Mouse (Mus musculus) liver, adult 2 months (tissue): Measurements from ENCODE around the gene Ranbp9.

Source experiments
- CTCF ChIP-seq: fragments of 200-500 bp; IDR thresholded peaks from 2 replicates; pipeline ENCODE4 v1.5.1; 2011; ENCODE audit warnings: low read depth, low read length, control low read depth
- POLR2A ChIP-seq: fragments of 200-500 bp; IDR thresholded peaks from 2 replicates; pipeline ENCODE4 v1.6.1; 2011; ENCODE audit warnings: low read length, control low read depth; ENCODE audit not compliant: insufficient read depth; ENCODE audit errors: extremely low read depth

DNA sequence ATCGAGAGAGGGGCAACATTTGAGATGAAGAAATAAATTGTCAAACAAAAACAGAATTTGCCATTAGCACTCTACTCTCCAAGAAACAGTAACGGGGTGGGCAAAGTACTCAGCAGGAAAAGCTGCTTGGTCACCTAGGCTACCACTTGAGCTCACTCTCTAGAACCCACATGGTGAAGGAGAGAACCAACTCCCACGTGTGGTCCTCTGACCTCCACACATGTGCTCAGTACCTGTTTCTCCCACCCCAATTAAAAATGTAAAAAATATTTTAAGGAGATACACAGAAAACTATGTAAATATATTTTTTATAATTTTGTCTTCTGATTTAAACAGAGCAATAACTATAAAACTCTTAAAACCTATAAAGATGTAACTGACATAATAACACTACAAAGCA is 33.4 kb downstream of the Ranbp9 start:
- TF ChIP-seq CTCF (no peak), POLR2A (no peak)
